Mouse (Mus musculus): Measurements from ENCODE around the gene Tbc1d5. TPM values are rescaled to one million over a fixed set of nuclear protein-coding genes. Genes with fewer than 3 reads are reported as not detected.

Tbc1d5 gene
- total RNA-seq, 2 experiments from 2014 or later = 24.8 to 28.1 TPM

DNA sequence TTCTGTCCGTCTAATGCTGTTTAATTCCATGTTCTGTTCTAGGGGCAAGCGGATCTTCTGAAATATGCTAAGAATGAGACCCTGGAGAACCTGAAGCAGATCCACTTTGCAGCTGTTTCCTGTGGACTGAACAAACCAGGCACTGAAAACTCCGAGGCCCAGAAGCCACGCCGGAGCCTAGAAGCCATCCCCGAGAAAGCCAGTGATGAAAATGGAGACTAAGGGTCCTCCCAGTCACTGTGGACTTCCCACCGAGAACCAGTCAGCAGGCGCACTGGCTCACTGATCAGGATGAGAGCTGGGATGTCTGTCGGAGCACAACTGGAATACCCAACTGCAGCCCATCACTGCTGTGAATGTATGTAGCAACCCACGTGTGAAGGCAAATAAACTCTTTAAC is 491.5 kb downstream of the Tbc1d5 start:
- DNase-seq (ENCODE audit: low spot score in 2 of 2) = no peak

DNA sequence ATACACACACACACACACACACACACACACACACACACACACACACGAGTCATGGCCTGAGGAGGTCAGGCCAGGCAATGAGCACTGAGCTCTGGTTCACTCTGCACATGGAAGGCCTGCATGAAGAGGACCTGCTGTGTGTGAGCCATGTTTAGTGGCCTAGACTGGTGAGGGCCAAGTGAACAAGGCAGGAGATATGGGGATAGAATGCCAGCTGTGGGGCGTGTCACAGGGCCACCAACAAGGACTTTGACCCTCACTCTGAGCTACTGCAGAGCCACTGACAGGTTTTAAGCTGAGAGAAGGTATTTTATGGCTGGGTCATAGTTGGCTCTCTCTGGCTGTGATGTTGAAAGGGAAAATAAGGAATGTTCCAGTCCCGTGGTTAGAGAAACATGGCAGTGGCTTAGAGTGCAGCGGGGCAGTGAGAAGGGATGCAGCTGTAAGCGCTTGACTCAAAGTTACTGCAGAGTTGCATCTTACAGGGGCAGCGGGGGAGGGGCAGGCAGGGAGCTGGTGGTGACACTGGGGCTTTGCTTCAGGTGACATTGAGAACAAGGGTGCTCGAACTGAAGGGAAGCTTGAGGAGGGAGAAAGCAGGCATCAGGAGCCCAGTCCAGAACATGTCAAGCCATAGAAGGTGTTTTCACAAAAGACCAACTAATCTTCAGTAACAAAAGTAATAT is 494.0 kb downstream of the Tbc1d5 start:
- DNase-seq (ENCODE audit: low spot score in 2 of 2) = no peak
